Mouse (Mus musculus) neural tube, embryonic 12.5 days (tissue): ENCODE measurements around the gene Letm1. TPM values are rescaled to one million over a fixed set of nuclear protein-coding genes. Genes with fewer than 3 reads are reported as not detected.

Experiments
- ATAC-seq: fragments of 200-750 bp; cut with Nextera tagmentation; 2 replicates; pipeline ENCODE4 v1.8.0; 2017; ENCODE audit warnings: low read depth, mild to moderate bottlenecking, moderate TSS enrichment, moderate library complexity; ENCODE audit not compliant: low FRiP score
- H3K27ac ChIP-seq: fragments of 300-500 bp; sonication (generic); 2 replicates; pipeline ENCODE4 v1.5.1; 2016
- H3K27me3 ChIP-seq: fragments of 300-500 bp; sonication (generic); replicated peaks from 2 replicates; pipeline ENCODE4 v1.6.1; 2016; ENCODE audit warnings: mild to moderate bottlenecking
- H3K36me3 ChIP-seq: fragments of 300-500 bp; sonication (generic); 2 replicates; pipeline ENCODE4 v1.6.1; 2016; ENCODE audit warnings: mild to moderate bottlenecking
- H3K4me1 ChIP-seq: fragments of 300-500 bp; sonication (generic); 2 replicates; pipeline ENCODE4 v1.6.1; 2016
- H3K4me2 ChIP-seq: fragments of 300-500 bp; sonication (generic); replicated peaks from 2 replicates; pipeline ENCODE4 v1.6.1; 2016; ENCODE audit warnings: mild to moderate bottlenecking
- H3K4me3 ChIP-seq: fragments of 300-500 bp; sonication (generic); 2 replicates; pipeline ENCODE4 v1.5.1; 2016
- H3K9ac ChIP-seq: fragments of 300-500 bp; sonication (generic); 2 replicates; pipeline ENCODE4 v1.6.1; 2016; ENCODE audit warnings: mild to moderate bottlenecking
- H3K9me3 ChIP-seq: fragments of 300-500 bp; sonication (generic); 2 replicates; pipeline ENCODE4 v1.6.1; 2016; ENCODE audit warnings: mild to moderate bottlenecking
- WGBS: fragments of 180-500 bp; shearing (Covaris S2); methylation state at CpG from one replicate; pipeline ENCODE4 v1.1.7; 2016; 5-methylcytosine and 5-hydroxymethylcytosine counted together
- polyA plus RNA-seq: library from polyadenylated mRNA; unstranded; fragments of >200 nt; fragmentation: Nextera tagmentation; extraction: Ambion mirVana; gene quantifications from 2 replicates; pipeline ENCODE4 v1.2.1, GENCODE M21; 2016

Letm1 gene
- polyA plus RNA-seq, 1 experiment from 2014 or later: 57.2 TPM

- no peaks in the 10 kb centered on the region for H3K36me3 ChIP-seq
- WGBS: 13% methylated on average over 5 of the region's 5 CpGs
Observed at GRCm38 (mm10) chr5:33818104-33818503, 35.5 kb upstream of the Letm1 start.

GRCm38 (mm10) chr5:33816008-33816725 is 33.5 kb upstream of the Letm1 start:
- Histone ChIP-seq H3K36me3 (no peaks in the 10 kb centered on the region), H3K4me1 (peaks cover 19% of the 10 kb centered on the region), H3K27ac (no peak overlapping the region), H3K4me3 (no peak overlapping the region), H3K4me2 (no peak overlapping the region), H3K9ac (no peak overlapping the region), H3K9me3 (no peaks in the 10 kb centered on the region), H3K27me3 (no peaks in the 10 kb centered on the region)
- no peak for ATAC-seq
- 83% methylated on average over 6 of the region's 6 CpGs for WGBS

More at GRCm38 (mm10) chr5:33818104-33818503, 35.5 kb upstream of the Letm1 start:
- Histone ChIP-seq H3K9ac (no peak overlapping the region), H3K4me1 (peaks cover 31% of the 10 kb centered on the region), H3K4me2 (no peak overlapping the region), H3K27ac (no peak overlapping the region), H3K4me3 (no peak overlapping the region), H3K9me3 (no peaks in the 10 kb centered on the region), H3K27me3 (no peaks in the 10 kb centered on the region)
- no peak for ATAC-seq

GRCm38 (mm10) chr5:33811519-33811918 is 28.9 kb upstream of the Letm1 start:
- Histone ChIP-seq H3K27ac (no peak overlapping the region), H3K4me3 (no peak overlapping the region), H3K9me3 (no peaks in the 10 kb centered on the region), H3K36me3 (no peaks in the 10 kb centered on the region), H3K4me1 (no peaks in the 10 kb centered on the region), H3K9ac (no peak overlapping the region), H3K27me3 (no peaks in the 10 kb centered on the region), H3K4me2 (no peak overlapping the region)
- ATAC-seq: no peak
- WGBS: 88% methylated on average over 4 of the region's 4 CpGs

- no peak for ATAC-seq
- Histone ChIP-seq H3K4me2 (no peak overlapping the region), H3K4me1 (no peaks in the 10 kb centered on the region), H3K27me3 (no peaks in the 10 kb centered on the region), H3K9ac (no peak overlapping the region), H3K9me3 (peaks cover 15% of the 10 kb centered on the region; the same call in 1 of the 2 replicates), H3K36me3 (no peaks in the 10 kb centered on the region), H3K27ac (no peak overlapping the region), H3K4me3 (no peak overlapping the region)
- WGBS: 86% methylated on average over 2 of the region's 2 CpGs
Observed at GRCm38 (mm10) chr5:33803337-33803736, 20.7 kb upstream of the Letm1 start.

GRCm38 (mm10) chr5:33791912-33792643 is 9.5 kb upstream of the Letm1 start:
- 86% methylated on average over 5 of the region's 5 CpGs for WGBS
- Histone ChIP-seq H3K4me1 (no peaks in the 10 kb centered on the region), H3K9me3 (no peaks in the 10 kb centered on the region), H3K4me2 (no peak overlapping the region), H3K4me3 (no peak overlapping the region), H3K27me3 (no peaks in the 10 kb centered on the region), H3K27ac (no peak overlapping the region), H3K36me3 (no peaks in the 10 kb centered on the region), H3K9ac (no peak overlapping the region)
- no peak for ATAC-seq

- Histone ChIP-seq H3K9me3 (no peaks in the 10 kb centered on the region), H3K4me2 (peak overlapping the region; percentile 92), H3K4me1 (peaks cover 23% of the 10 kb centered on the region), H3K36me3 (no peaks in the 10 kb centered on the region), H3K9ac (peak overlapping the region; percentile 83), H3K27ac (no peak overlapping the region), H3K4me3 (peak overlapping the region; percentile 85), H3K27me3 (no peaks in the 10 kb centered on the region)
- WGBS: 9% methylated on average over 6 of the region's 6 CpGs
- ATAC-seq: peak; percentile 79
Observed at GRCm38 (mm10) chr5:33782999-33783390, 378 bp upstream of the Letm1 start.

- ATAC-seq: no peak
- H3K4me3 ChIP-seq: peak overlapping the region; percentile 85
- H3K9me3 ChIP-seq: no peaks in the 10 kb centered on the region
- peaks cover 10% of the 10 kb centered on the region for H3K36me3 ChIP-seq
- 5% methylated on average over 11 of the region's 11 CpGs for WGBS
- H3K27ac ChIP-seq: 0 out of 2 replicates have a peak overlapping the region, but pooled peaks have one; percentile 62
- no peaks in the 10 kb centered on the region for H3K27me3 ChIP-seq
- peaks cover 23% of the 10 kb centered on the region for H3K4me1 ChIP-seq
- H3K4me2 ChIP-seq: peak overlapping the region; percentile 92
- H3K9ac ChIP-seq: peak overlapping the region; percentile 83
Observed at GRCm38 (mm10) chr5:33781964-33782344, 663 bp downstream of the Letm1 start.

GRCm38 (mm10) chr5:33777195-33777594 is 5.4 kb downstream of the Letm1 start:
- Histone ChIP-seq H3K4me2 (no peak overlapping the region), H3K27me3 (no peaks in the 10 kb centered on the region), H3K4me3 (no peak overlapping the region), H3K9ac (no peak overlapping the region), H3K9me3 (no peaks in the 10 kb centered on the region), H3K27ac (no peak overlapping the region), H3K4me1 (peaks cover 18% of the 10 kb centered on the region), H3K36me3 (peaks cover 33% of the 10 kb centered on the region)
- ATAC-seq: no peak

GRCm38 (mm10) chr5:33743481-33743880 is 39.1 kb downstream of the Letm1 start:
- Histone ChIP-seq H3K4me2 (no peak overlapping the region), H3K9me3 (no peaks in the 10 kb centered on the region), H3K27ac (no peak overlapping the region), H3K4me1 (no peaks in the 10 kb centered on the region), H3K27me3 (no peaks in the 10 kb centered on the region), H3K36me3 (peaks cover 92% of the 10 kb centered on the region), H3K9ac (no peak overlapping the region), H3K4me3 (no peak overlapping the region)
- 94% methylated on average over 8 of the region's 8 CpGs for WGBS
- ATAC-seq: no peak

- H3K9ac ChIP-seq: no peak overlapping the region
- no peak overlapping the region for H3K4me3 ChIP-seq
- H3K9me3 ChIP-seq: no peaks in the 10 kb centered on the region
- H3K4me2 ChIP-seq: no peak overlapping the region
- WGBS: 95% methylated on average over 4 of the region's 4 CpGs
- H3K36me3 ChIP-seq: peaks cover 69% of the 10 kb centered on the region
- no peak for ATAC-seq
- no peak overlapping the region for H3K27ac ChIP-seq
- H3K4me1 ChIP-seq: no peaks in the 10 kb centered on the region
- no peaks in the 10 kb centered on the region for H3K27me3 ChIP-seq
Observed at GRCm38 (mm10) chr5:33740548-33740947, 42.1 kb downstream of the Letm1 start.

- no peak overlapping the region for H3K4me3 ChIP-seq
- no peak overlapping the region for H3K27ac ChIP-seq
- no peaks in the 10 kb centered on the region for H3K9me3 ChIP-seq
- no peaks in the 10 kb centered on the region for H3K27me3 ChIP-seq
- no peaks in the 10 kb centered on the region for H3K4me1 ChIP-seq
- H3K4me2 ChIP-seq: no peak overlapping the region
- no peak overlapping the region for H3K9ac ChIP-seq
- no peak for ATAC-seq
- H3K36me3 ChIP-seq: peaks cover 69% of the 10 kb centered on the region
Observed at GRCm38 (mm10) chr5:33738341-33738740, 44.3 kb downstream of the Letm1 start.

GRCm38 (mm10) chr5:33737903-33738321 is 44.7 kb downstream of the Letm1 start:
- H3K4me3 ChIP-seq: no peak overlapping the region
- peaks cover 69% of the 10 kb centered on the region for H3K36me3 ChIP-seq
- no peaks in the 10 kb centered on the region for H3K27me3 ChIP-seq
- H3K9me3 ChIP-seq: no peaks in the 10 kb centered on the region
- H3K9ac ChIP-seq: no peak overlapping the region
- 31% methylated on average over 7 of the region's 7 CpGs for WGBS
- H3K4me2 ChIP-seq: no peak overlapping the region
- ATAC-seq: peak; percentile 59; the same call in 1 of the 2 replicates
- H3K27ac ChIP-seq: no peak overlapping the region
- no peaks in the 10 kb centered on the region for H3K4me1 ChIP-seq
